Mouse (Mus musculus): ENCODE measurements around the gene Col6a6. TPM values are rescaled to one million over a fixed set of nuclear protein-coding genes. Genes with fewer than 3 reads are reported as not detected.
A peak's percentile ranks its signal among the peaks of the same experiment; 100 is the strongest.
"Not testable (repeated sequence)": the region's sequence is repeated elsewhere in the genome, so short reads cannot be mapped to it uniquely, and the experiment has no call there.

Gene Col6a6
- polyA plus RNA-seq, 1 experiment from 2014 or later = 0.09 TPM

DNA sequence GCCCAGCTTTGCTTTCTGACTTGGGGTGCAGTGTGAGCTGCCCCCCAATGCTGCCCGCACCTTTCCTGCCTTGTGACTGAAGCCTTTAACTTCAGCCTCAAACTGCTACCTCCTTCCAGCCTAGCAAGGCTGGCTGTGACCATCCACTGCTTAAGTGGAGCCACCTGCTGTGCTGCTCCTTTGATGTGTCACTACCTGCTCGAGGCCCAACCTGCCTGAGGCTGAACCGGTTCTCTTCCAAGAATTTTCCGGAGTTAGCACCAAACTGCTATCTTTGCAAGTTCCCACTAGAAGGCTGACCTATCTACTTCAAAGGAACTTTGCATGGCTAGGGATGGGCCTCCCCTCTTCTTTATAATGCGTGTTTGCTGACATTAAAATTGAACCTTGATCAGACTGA lies 13.4 kb upstream of the Col6a6 start:
- 68% methylated on average over 5 of the region's 5 CpGs for WGBS
- not testable (repeated sequence) for H3K4me3 ChIP-seq (replicated peaks; ENCODE audit: low read depth, low read length); H3K9me3 ChIP-seq (ENCODE audit: control insufficient read depth, low read length); H3K4me2 ChIP-seq (ENCODE audit: low read length); H3K27me3 ChIP-seq (ENCODE audit: control insufficient read depth, insufficient read depth, low read length); ATAC-seq (ENCODE audit: low FRiP score, low TSS enrichment); H3K36me3 ChIP-seq (ENCODE audit: control insufficient read depth, insufficient read depth, low read length); H3K4me1 ChIP-seq (ENCODE audit: control insufficient read depth, insufficient read depth, low read length); H3K9ac ChIP-seq (replicated peaks; ENCODE audit: low read length); H3K27ac ChIP-seq (replicated peaks; ENCODE audit: low read depth, low read length); DNase-seq

- no peaks in the 10 kb centered on the region for H3K9me3 ChIP-seq (ENCODE audit: control insufficient read depth, low read length)
- H3K4me1 ChIP-seq (ENCODE audit: control insufficient read depth, insufficient read depth, low read length) = no peaks in the 10 kb centered on the region
- no peak overlapping the region for H3K9ac ChIP-seq (replicated peaks; ENCODE audit: low read length)
- no peak overlapping the region for H3K27ac ChIP-seq (replicated peaks; ENCODE audit: low read depth, low read length)
- no peaks in the 10 kb centered on the region for H3K36me3 ChIP-seq (ENCODE audit: control insufficient read depth, insufficient read depth, low read length)
- no peak overlapping the region for H3K4me2 ChIP-seq (ENCODE audit: low read length)
- whole genome bisulfite sequencing = 59% methylated on average over 5 of the region's 5 CpGs
- ATAC-seq (ENCODE audit: low FRiP score, low TSS enrichment) (no peak), DNase-seq (no peak)
- no peaks in the 10 kb centered on the region for H3K27me3 ChIP-seq (ENCODE audit: control insufficient read depth, insufficient read depth, low read length)
- no peak overlapping the region for H3K4me3 ChIP-seq (replicated peaks; ENCODE audit: low read depth, low read length)
These were observed 11.2 kb upstream of the Col6a6 start for GRCm38 (mm10) chr9:105839147-105839515.

- 67% methylated on average over 4 of the region's 4 CpGs for WGBS
- no peak overlapping the region for H3K9ac ChIP-seq (replicated peaks; ENCODE audit: low read length)
- DNase-seq (no peak), ATAC-seq (ENCODE audit: low FRiP score, low TSS enrichment) (no peak)
- H3K4me2 ChIP-seq (ENCODE audit: low read length) = no peak overlapping the region
- no peaks in the 10 kb centered on the region for H3K9me3 ChIP-seq (ENCODE audit: control insufficient read depth, low read length)
- H3K27me3 ChIP-seq (ENCODE audit: control insufficient read depth, insufficient read depth, low read length) = no peaks in the 10 kb centered on the region
- H3K27ac ChIP-seq (replicated peaks; ENCODE audit: low read depth, low read length) = no peak overlapping the region
- no peaks in the 10 kb centered on the region for H3K4me1 ChIP-seq (ENCODE audit: control insufficient read depth, insufficient read depth, low read length)
- H3K4me3 ChIP-seq (replicated peaks; ENCODE audit: low read depth, low read length) = no peak overlapping the region
- H3K36me3 ChIP-seq (ENCODE audit: control insufficient read depth, insufficient read depth, low read length) = no peaks in the 10 kb centered on the region
These were observed 10.6 kb upstream of the Col6a6 start for GRCm38 (mm10) chr9:105838396-105839146.

- no peaks in the 10 kb centered on the region for H3K36me3 ChIP-seq (ENCODE audit: control insufficient read depth, insufficient read depth, low read length)
- H3K9me3 ChIP-seq (ENCODE audit: control insufficient read depth, low read length) = no peaks in the 10 kb centered on the region
- WGBS = 88% methylated on average over 7 of the region's 7 CpGs
- DNase-seq (no peak), ATAC-seq (ENCODE audit: low FRiP score, low TSS enrichment) (no peak)
- no peak overlapping the region for H3K9ac ChIP-seq (replicated peaks; ENCODE audit: low read length)
- H3K27ac ChIP-seq (replicated peaks; ENCODE audit: low read depth, low read length) = no peak overlapping the region
- H3K27me3 ChIP-seq (ENCODE audit: control insufficient read depth, insufficient read depth, low read length) = no peaks in the 10 kb centered on the region
- no peak overlapping the region for H3K4me3 ChIP-seq (replicated peaks; ENCODE audit: low read depth, low read length)
- H3K4me2 ChIP-seq (ENCODE audit: low read length) = no peak overlapping the region
- H3K4me1 ChIP-seq (ENCODE audit: control insufficient read depth, insufficient read depth, low read length) = no peaks in the 10 kb centered on the region
These were observed 7.6 kb upstream of the Col6a6 start for GRCm38 (mm10) chr9:105835587-105835986.

GRCm38 (mm10) chr9:105834799-105835198 lies 6.8 kb upstream of the Col6a6 start:
- H3K4me2 ChIP-seq (ENCODE audit: low read length) = no peak overlapping the region
- H3K9me3 ChIP-seq (ENCODE audit: control insufficient read depth, low read length) = no peaks in the 10 kb centered on the region
- WGBS = 48% methylated on average over 4 of the region's 4 CpGs
- ATAC-seq (ENCODE audit: low FRiP score, low TSS enrichment) (no peak), DNase-seq (peak; percentile 34)
- no peaks in the 10 kb centered on the region for H3K4me1 ChIP-seq (ENCODE audit: control insufficient read depth, insufficient read depth, low read length)
- no peak overlapping the region for H3K9ac ChIP-seq (replicated peaks; ENCODE audit: low read length)
- H3K27ac ChIP-seq (replicated peaks; ENCODE audit: low read depth, low read length) = no peak overlapping the region
- no peaks in the 10 kb centered on the region for H3K36me3 ChIP-seq (ENCODE audit: control insufficient read depth, insufficient read depth, low read length)
- no peak overlapping the region for H3K4me3 ChIP-seq (replicated peaks; ENCODE audit: low read depth, low read length)
- no peaks in the 10 kb centered on the region for H3K27me3 ChIP-seq (ENCODE audit: control insufficient read depth, insufficient read depth, low read length)

DNA sequence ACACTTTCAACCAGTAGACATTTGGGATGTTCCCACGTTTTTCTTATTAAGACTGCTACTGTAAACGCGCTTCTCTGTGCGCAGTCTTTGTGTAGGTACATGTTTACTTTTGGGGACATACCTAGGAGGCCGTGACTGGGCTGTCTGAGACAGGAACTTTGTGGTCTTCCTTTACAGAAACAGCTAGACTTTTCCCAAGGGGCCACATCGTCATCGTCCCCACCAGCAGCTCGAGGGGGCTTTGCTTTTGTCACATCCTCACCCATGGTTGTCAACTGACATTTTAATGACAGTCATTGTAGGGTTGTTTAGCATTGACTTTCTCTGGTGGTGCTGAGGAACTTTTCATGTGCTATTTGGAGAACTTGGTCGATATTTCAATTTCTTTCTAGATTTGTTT lies 3.3 kb upstream of the Col6a6 start:
- Histone ChIP-seq H3K27me3 (ENCODE audit: control insufficient read depth, insufficient read depth, low read length) (no peaks in the 10 kb centered on the region), H3K4me2 (ENCODE audit: low read length) (no peak overlapping the region), H3K9ac (replicated peaks; ENCODE audit: low read length) (no peak overlapping the region), H3K4me1 (ENCODE audit: control insufficient read depth, insufficient read depth, low read length) (no peaks in the 10 kb centered on the region), H3K27ac (replicated peaks; ENCODE audit: low read depth, low read length) (no peak overlapping the region), H3K4me3 (replicated peaks; ENCODE audit: low read depth, low read length) (no peak overlapping the region), H3K36me3 (ENCODE audit: control insufficient read depth, insufficient read depth, low read length) (no peaks in the 10 kb centered on the region), H3K9me3 (ENCODE audit: control insufficient read depth, low read length) (no peaks in the 10 kb centered on the region)
- WGBS = 86% methylated on average over 9 of the region's 9 CpGs
- ATAC-seq (ENCODE audit: low FRiP score, low TSS enrichment) (no peak), DNase-seq (no peak)

DNA sequence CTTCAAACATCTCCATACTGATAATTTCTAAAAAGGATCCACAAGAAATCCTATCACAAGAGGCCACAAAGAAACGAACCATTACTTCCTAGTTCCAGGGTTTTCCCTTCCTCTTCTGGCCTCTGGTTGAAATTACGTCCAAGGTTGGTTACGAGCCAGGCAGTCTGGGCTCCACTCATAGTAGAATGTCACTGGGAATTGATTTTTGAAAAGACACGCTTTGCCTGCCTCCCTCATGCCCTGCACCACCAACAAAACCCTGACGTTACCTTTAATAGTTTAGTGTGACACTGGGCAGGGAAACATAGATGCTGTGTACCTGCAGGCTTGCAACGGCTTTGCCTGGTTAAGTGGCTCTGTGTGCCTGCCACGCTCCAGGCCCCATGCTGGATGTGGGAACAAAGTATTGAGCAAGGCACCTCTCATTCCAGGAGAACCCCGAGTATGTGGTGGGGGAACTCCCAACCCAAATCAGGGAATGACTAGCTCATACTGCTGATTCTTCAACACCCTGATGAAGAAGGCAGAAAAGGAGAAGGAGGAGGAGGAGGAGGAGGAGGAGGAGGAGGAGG lies 798 bp downstream of the Col6a6 start:
- ATAC-seq (ENCODE audit: low FRiP score, low TSS enrichment) = no peak
- no peak overlapping the region for H3K9ac ChIP-seq (replicated peaks; ENCODE audit: low read length)
- no peaks in the 10 kb centered on the region for H3K9me3 ChIP-seq (ENCODE audit: control insufficient read depth, low read length)
- no peaks in the 10 kb centered on the region for H3K4me1 ChIP-seq (ENCODE audit: control insufficient read depth, insufficient read depth, low read length)
- no peaks in the 10 kb centered on the region for H3K36me3 ChIP-seq (ENCODE audit: control insufficient read depth, insufficient read depth, low read length)
- H3K4me3 ChIP-seq (replicated peaks; ENCODE audit: low read depth, low read length) = no peak overlapping the region
- no peak for DNase-seq
- H3K27me3 ChIP-seq (ENCODE audit: control insufficient read depth, insufficient read depth, low read length) = no peaks in the 10 kb centered on the region
- no peak overlapping the region for H3K27ac ChIP-seq (replicated peaks; ENCODE audit: low read depth, low read length)
- no peak overlapping the region for H3K4me2 ChIP-seq (ENCODE audit: low read length)
- WGBS = 77% methylated on average over 8 of the region's 8 CpGs

GRCm38 (mm10) chr9:105820711-105821110 lies 7.2 kb downstream of the Col6a6 start:
- WGBS = 94% methylated on average over 6 of the region's 6 CpGs

DNA sequence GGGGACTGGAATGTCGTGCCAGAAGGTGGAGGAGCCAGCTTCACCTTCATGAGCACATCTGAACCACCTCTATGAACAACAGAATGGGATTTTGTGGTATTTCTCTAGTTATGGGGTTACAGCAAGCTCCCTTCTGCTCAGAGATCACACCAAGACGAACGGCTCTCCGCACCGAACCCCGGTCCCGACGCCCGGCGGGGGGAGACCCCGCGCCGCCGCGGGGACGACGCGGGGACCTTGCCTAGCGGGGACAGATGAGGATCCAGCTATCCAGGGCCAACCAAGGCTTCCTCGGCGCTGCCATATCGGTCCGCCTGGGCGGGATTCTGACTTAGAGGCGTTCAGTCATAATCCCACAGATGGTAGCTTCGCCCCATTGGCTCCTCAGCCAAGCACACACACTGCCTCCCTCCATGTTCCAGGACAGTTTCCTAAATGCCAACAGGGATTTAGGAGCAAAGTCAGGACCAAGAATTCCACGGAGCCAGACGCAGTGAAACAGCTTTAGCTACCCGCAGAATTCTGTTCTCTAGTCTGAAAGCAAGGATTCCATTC lies 8.7 kb downstream of the Col6a6 start:
- H3K9me3 ChIP-seq (ENCODE audit: control insufficient read depth, low read length) = no peaks in the 10 kb centered on the region
- ATAC-seq (ENCODE audit: low FRiP score, low TSS enrichment) = no peak
- H3K4me3 ChIP-seq (replicated peaks; ENCODE audit: low read depth, low read length) = no peak overlapping the region
- DNase-seq = no peak
- H3K4me2 ChIP-seq (ENCODE audit: low read length) = no peak overlapping the region
- H3K27me3 ChIP-seq (ENCODE audit: control insufficient read depth, insufficient read depth, low read length) = no peaks in the 10 kb centered on the region
- H3K4me1 ChIP-seq (ENCODE audit: control insufficient read depth, insufficient read depth, low read length) = no peaks in the 10 kb centered on the region
- 79% methylated on average over 29 of the region's 29 CpGs for WGBS
- H3K36me3 ChIP-seq (ENCODE audit: control insufficient read depth, insufficient read depth, low read length) = no peaks in the 10 kb centered on the region
- H3K9ac ChIP-seq (replicated peaks; ENCODE audit: low read length) = no peak overlapping the region
- H3K27ac ChIP-seq (replicated peaks; ENCODE audit: low read depth, low read length) = no peak overlapping the region

More at GRCm38 (mm10) chr9:105820711-105821110, 7.2 kb downstream of the Col6a6 start:
- no peaks in the 10 kb centered on the region for H3K27me3 ChIP-seq (ENCODE audit: control insufficient read depth, insufficient read depth, low read length)
- no peaks in the 10 kb centered on the region for H3K36me3 ChIP-seq (ENCODE audit: control insufficient read depth, insufficient read depth, low read length)
- DNase-seq (no peak), ATAC-seq (ENCODE audit: low FRiP score, low TSS enrichment) (no peak)
- no peaks in the 10 kb centered on the region for H3K9me3 ChIP-seq (ENCODE audit: control insufficient read depth, low read length)
- no peaks in the 10 kb centered on the region for H3K4me1 ChIP-seq (ENCODE audit: control insufficient read depth, insufficient read depth, low read length)
- H3K9ac ChIP-seq (replicated peaks; ENCODE audit: low read length) = no peak overlapping the region
- H3K4me3 ChIP-seq (replicated peaks; ENCODE audit: low read depth, low read length) = no peak overlapping the region
- H3K27ac ChIP-seq (replicated peaks; ENCODE audit: low read depth, low read length) = no peak overlapping the region
- no peak overlapping the region for H3K4me2 ChIP-seq (ENCODE audit: low read length)

All from midbrain, embryonic 14.5 days (tissue).